Comparison of ENCODE assay signal across 28 mouse cellular contexts in the genomic region with DNA sequence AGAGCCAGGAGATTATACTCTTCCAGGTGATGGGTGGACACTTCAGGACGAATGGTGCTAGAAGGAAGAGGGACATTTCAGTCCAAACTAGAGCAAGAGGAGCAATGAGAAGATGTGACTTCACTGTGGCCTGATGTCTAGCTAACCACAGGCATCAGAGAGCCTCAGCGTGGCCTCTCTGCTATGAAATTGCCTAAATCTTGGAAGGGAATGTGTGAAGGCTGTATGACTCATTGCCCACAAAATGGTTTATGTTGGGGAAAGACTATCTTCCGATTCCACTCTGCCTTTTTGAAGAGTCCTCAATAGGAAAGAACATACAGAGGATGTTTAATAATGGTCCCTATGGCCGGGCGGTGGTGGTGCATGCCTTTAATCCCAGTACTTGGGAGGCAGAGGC. TPM values are rescaled to one million over a fixed set of nuclear protein-coding genes. Genes with fewer than 3 reads are reported as not detected.
DNase-seq lines count a peak whose midpoint lies in the region; ATAC-seq and TF ChIP-seq lines count a peak whose summit lies in the region.
"Had no signal": no experiment of that assay in that cellular context is flagged by ENCODE, and none has a peak within 500 bp of the region (broad histone marks: within the 10 kb centered on the region; RNA-seq: fewer than 3 reads in every experiment).

No protein-coding gene starts in this region.

- no peaks in the 10 kb centered on the region for H3K36me3 ChIP-seq in myocyte (ENCODE audit: control insufficient read depth, insufficient read depth)
- H3K36me3 ChIP-seq in midbrain, embryonic 13.5 days = no peaks in the 10 kb centered on the region
- no peaks in the 10 kb centered on the region for H3K36me3 ChIP-seq in midbrain, embryonic 10.5 days
- H3K36me3 ChIP-seq: embryonic facial prominence, embryonic 13.5 days; embryonic facial prominence, embryonic 15.5 days; forebrain, embryonic 10.5 days; forebrain, embryonic 12.5 days; G1E had no signal

- peaks cover 28% of the 10 kb centered on the region for H3K4me1 ChIP-seq in midbrain, embryonic 13.5 days (replicated peaks)
- H3K4me1 ChIP-seq in midbrain, embryonic 10.5 days = peaks cover 35% of the 10 kb centered on the region
- H3K4me1 ChIP-seq: embryonic facial prominence, embryonic 13.5 days; embryonic facial prominence, embryonic 15.5 days had no signal

- no peak for ATAC-seq in midbrain, embryonic 13.5 days
- ATAC-seq: activated CD4-positive, CD25-positive, alpha-beta regulatory T cell, adult 4 months; CD4-positive, CD25-positive, alpha-beta regulatory T cell, adult 4 months; forebrain, embryonic 14.5 days; forebrain, embryonic 16.5 days; Patski had no signal

- H3ac ChIP-seq in myocyte (ENCODE audit: control insufficient read depth, insufficient read length) = no peak overlapping the region

- H3K4me2 ChIP-seq in myocyte (ENCODE audit: low read depth) = peak overlapping the region; percentile 65
- H3K4me2 ChIP-seq in midbrain, embryonic 13.5 days (replicated peaks) = no peak overlapping the region
- H3K4me2 ChIP-seq: embryonic facial prominence, embryonic 13.5 days; embryonic facial prominence, embryonic 15.5 days; forebrain, embryonic 12.5 days had no signal

- H3K9me3 ChIP-seq in midbrain, embryonic 13.5 days = no peaks in the 10 kb centered on the region
- H3K9me3 ChIP-seq in midbrain, embryonic 10.5 days (replicated peaks) = no peaks in the 10 kb centered on the region
- H3K9me3 ChIP-seq: embryonic facial prominence, embryonic 13.5 days; embryonic facial prominence, embryonic 15.5 days; forebrain, embryonic 10.5 days; forebrain, embryonic 12.5 days; G1E had no signal

- H3K4me3 ChIP-seq in myocyte = no peak overlapping the region
- no peak overlapping the region for H3K4me3 ChIP-seq in midbrain, embryonic 13.5 days (replicated peaks)
- no peak overlapping the region for H3K4me3 ChIP-seq in midbrain, embryonic 10.5 days
- H3K4me3 ChIP-seq: embryonic facial prominence, embryonic 13.5 days; embryonic facial prominence, embryonic 15.5 days; erythroblast, embryonic 14.5 days; forebrain, embryonic 10.5 days; forebrain, embryonic 12.5 days had no signal

- no peaks in the 10 kb centered on the region for H3K79me2 ChIP-seq in myocyte (ENCODE audit: control insufficient read depth, insufficient read depth)

- no peaks in the 10 kb centered on the region for H3K27me3 ChIP-seq in myocyte (ENCODE audit: control insufficient read depth, insufficient read depth, insufficient read length)
- no peaks in the 10 kb centered on the region for H3K27me3 ChIP-seq in midbrain, embryonic 13.5 days
- H3K27me3 ChIP-seq in midbrain, embryonic 10.5 days (ENCODE audit: low read depth, poor library complexity, severe bottlenecking) = no peaks in the 10 kb centered on the region
- H3K27me3 ChIP-seq: embryonic facial prominence, embryonic 13.5 days; embryonic facial prominence, embryonic 15.5 days; Patski had no signal

- no peak for TF ChIP-seq POLR2A in myocyte (IDR thresholded peaks at IDR 0.05; ENCODE audit: insufficient read length, low read depth)

- no peak overlapping the region for H3K27ac ChIP-seq in midbrain, embryonic 13.5 days
- no peak overlapping the region for H3K27ac ChIP-seq in midbrain, embryonic 10.5 days (replicated peaks)
- H3K27ac ChIP-seq: embryonic facial prominence, embryonic 13.5 days; forebrain, embryonic 10.5 days; forebrain, embryonic 12.5 days had no signal

- peak; percentile 11 for DNase-seq in adrenal gland, adult 2 months
- no peak for DNase-seq in adrenal gland, adult 18-20 months (ENCODE audit: low spot score in 2 of 2)
- peak; percentile 82 for DNase-seq in 416B (ENCODE audit: low read depth)
- DNase-seq in Muller cell, postnatal 12 days (ENCODE audit: inconsistent ontology term) = peak; percentile 36
- DNase-seq in midbrain, embryonic 10.5 days (ENCODE audit: low spot score) = no peak
- DNase-seq in spleen, postnatal 36 days (ENCODE audit: low spot score in 2 of 2) = no peak
- DNase-seq: adrenal gland, adult 8-10 months; adrenal gland, postnatal 14 days; cerebellum, adult 11 months; cerebellum, adult 18-20 months; cerebellum, adult 9-11 months; cerebellum, postnatal 14 days; cerebellum, postnatal 36 days; embryo, embryonic 11 days had no signal

- H3K9ac ChIP-seq in midbrain, embryonic 13.5 days (replicated peaks) = no peak overlapping the region
- H3K9ac ChIP-seq: embryonic facial prominence, embryonic 13.5 days; embryonic facial prominence, embryonic 15.5 days; forebrain, embryonic 12.5 days had no signal

- WGBS in midbrain, embryonic 13.5 days = 90% methylated on average over 5 of the region's 5 CpGs
- WGBS in midbrain, embryonic 10.5 days = 82% methylated on average over 5 of the region's 5 CpGs

TF ChIP-seq in myocyte, 11 proteins besides CTCF, POLR2A, EP300 and RAD21:
- peak in 1 of 3 experiments; percentile 14 for TF ChIP-seq MYOD1 (IDR thresholded peaks at IDR 0.05; ENCODE audit: control insufficient read depth in 1 of 3, insufficient read length in 2 of 3, low read depth in 2 of 3)
- no peak for TF ChIP-seq MAX (IDR thresholded peaks at IDR 0.05; ENCODE audit: low read depth)
- TF ChIP-seq TCF12 (IDR thresholded peaks at IDR 0.05; ENCODE audit: insufficient read depth, poor library complexity, severe bottlenecking) = no peak
- no peak for TF ChIP-seq REST (IDR thresholded peaks at IDR 0.05; ENCODE audit: insufficient read depth, insufficient read length)
- peak; percentile 49; the same call in 1 of the 2 replicates for TF ChIP-seq CEBPB (IDR thresholded peaks at IDR 0.05; ENCODE audit: insufficient read depth, poor library complexity, severe bottlenecking)

RNA-seq across cellular contexts. Expression of gene Myh3, which starts 1.3 kb away (rescaled TPM):
- total RNA-seq in adrenal gland, adult 2 months (2021) = under 1 TPM; 0.06 to 0.14 TPM
- polyA plus RNA-seq in adrenal gland, adult 2 months (2012; rRNA removed) = not detected in 2 replicates
- total RNA-seq in adrenal gland, adult 18-20 months (2021) = under 1 TPM; 0.06 to 0.07 TPM
- 876 TPM for polyA plus RNA-seq in myocyte (2012; fragmentation: generic; extraction: Trizol)
- polyA plus RNA-seq in midbrain, embryonic 13.5 days (2015; fragmentation: Nextera tagmentation; extraction: Ambion mirVana) = 0.35 and 0.39 TPM in 2 replicates
- polyA plus RNA-seq in midbrain, embryonic 10.5 days (2016; fragmentation: Nextera tagmentation; extraction: Ambion mirVana) = 0.11 and 0.37 TPM in 2 replicates
- total RNA-seq: common myeloid progenitor, adult 5-6 weeks; G1E had no signal
- polyA plus RNA-seq: erythroblast, embryonic 14.5 days; G1E had no signal

RNA-seq across cellular contexts. Expression of gene Sco1, which starts 24.3 kb away (rescaled TPM):
- 10 to 100 TPM; 19.5 to 22.7 TPM for total RNA-seq in adrenal gland, adult 2 months (2021)
- polyA plus RNA-seq in adrenal gland, adult 2 months (2012; rRNA removed) = 10.5 and 12.0 TPM in 2 replicates
- 10 to 100 TPM; 19.7 to 22.1 TPM for total RNA-seq in adrenal gland, adult 18-20 months (2021)
- 14.7 TPM for polyA plus RNA-seq in myocyte (2012; fragmentation: generic; extraction: Trizol)
- polyA plus RNA-seq in midbrain, embryonic 13.5 days (2015; fragmentation: Nextera tagmentation; extraction: Ambion mirVana) = 15.1 and 16.4 TPM in 2 replicates
- polyA plus RNA-seq in midbrain, embryonic 10.5 days (2016; fragmentation: Nextera tagmentation; extraction: Ambion mirVana) = 20.3 and 22.5 TPM in 2 replicates

RNA-seq across cellular contexts. Expression of gene Adprm, which starts 24.4 kb away (rescaled TPM):
- total RNA-seq in adrenal gland, adult 2 months (2021) = 10 to 100 TPM; 23.1 to 26.1 TPM
- polyA plus RNA-seq in adrenal gland, adult 2 months (2012; rRNA removed) = 3.8 and 4.1 TPM in 2 replicates
- total RNA-seq in adrenal gland, adult 18-20 months (2021) = 10 to 100 TPM; 21.1 to 25.7 TPM
- 13.1 TPM for polyA plus RNA-seq in myocyte (2012; fragmentation: generic; extraction: Trizol)
- 37.0 and 38.5 TPM in 2 replicates for polyA plus RNA-seq in midbrain, embryonic 13.5 days (2015; fragmentation: Nextera tagmentation; extraction: Ambion mirVana)
- 30.0 and 37.6 TPM in 2 replicates for polyA plus RNA-seq in midbrain, embryonic 10.5 days (2016; fragmentation: Nextera tagmentation; extraction: Ambion mirVana)

RNA-seq across cellular contexts. Expression of gene Tmem220, which starts 51.8 kb away (rescaled TPM):
- 1 to 10 TPM; 6.8 to 8.6 TPM for total RNA-seq in adrenal gland, adult 2 months (2021)
- polyA plus RNA-seq in adrenal gland, adult 2 months (2012; rRNA removed) = 2.6 TPM in 2 replicates
- 1 to 10 TPM; 4.9 to 8.9 TPM for total RNA-seq in adrenal gland, adult 18-20 months (2021)
- 0.70 TPM for polyA plus RNA-seq in myocyte (2012; fragmentation: generic; extraction: Trizol)
- 0.89 and 0.93 TPM in 2 replicates for polyA plus RNA-seq in midbrain, embryonic 13.5 days (2015; fragmentation: Nextera tagmentation; extraction: Ambion mirVana)
- 0.99 and 1.1 TPM in 2 replicates for polyA plus RNA-seq in midbrain, embryonic 10.5 days (2016; fragmentation: Nextera tagmentation; extraction: Ambion mirVana)
- polyA plus RNA-seq: erythroblast, embryonic 14.5 days had no signal

Comparison
In these comparisons a context has a peak if more than half of its experiments do, and no peak if none do; other contexts are left out.
1. DNase-seq: peak in adrenal gland, adult 2 months (single experiment), 416B (single experiment) and Muller cell, postnatal 12 days (single experiment); none in adrenal gland, adult 18-20 months (0 of 2), midbrain, embryonic 10.5 days (single experiment) and spleen, postnatal 36 days (0 of 2).
2. RNA of gene Myh3, which starts 1.3 kb away (polyA plus RNA-seq): 876 TPM in myocyte (single experiment); 0.35 to 0.39 TPM in midbrain, embryonic 13.5 days, 0.11 to 0.37 TPM in midbrain, embryonic 10.5 days and not detected in adrenal gland, adult 2 months; every median in the first group is over 100 times any median in the second.